Mouse (Mus musculus) megakaryocyte-erythroid progenitor cell, adult 5-6 weeks (primary cell): Measurements from ENCODE around the gene Prkn. TPM values are rescaled to one million over a fixed set of nuclear protein-coding genes. Genes with fewer than 3 reads are reported as not detected.
A peak's percentile ranks its signal among the peaks of the same experiment; 100 is the strongest.

Source experiments
- ATAC-seq: replicated peaks from 2 replicates; pipeline ENCODE4 v1.8.0; 2016; ENCODE audit warnings: mild to moderate bottlenecking, inconsistent platforms; ENCODE audit not compliant: severe bottlenecking, poor library complexity, low FRiP score, low TSS enrichment
- total RNA-seq, 2 experiments: library from RNA; stranded (forward) in 1 of 2; stranded (reverse) in 1 of 2; fragments of 200-1000, 215-1000 nt in 1 of 2; fragments of >200 nt in 1 of 2; fragmentation: Nextera tagmentation in 1 of 2; gene quantifications; 2 replicates each; pipeline ENCODE4 v1.2.3; 2014 to 2017

The Prkn gene
- total RNA-seq, 2 experiments from 2014 or later, result 3.1 to 5.9 TPM

DNA sequence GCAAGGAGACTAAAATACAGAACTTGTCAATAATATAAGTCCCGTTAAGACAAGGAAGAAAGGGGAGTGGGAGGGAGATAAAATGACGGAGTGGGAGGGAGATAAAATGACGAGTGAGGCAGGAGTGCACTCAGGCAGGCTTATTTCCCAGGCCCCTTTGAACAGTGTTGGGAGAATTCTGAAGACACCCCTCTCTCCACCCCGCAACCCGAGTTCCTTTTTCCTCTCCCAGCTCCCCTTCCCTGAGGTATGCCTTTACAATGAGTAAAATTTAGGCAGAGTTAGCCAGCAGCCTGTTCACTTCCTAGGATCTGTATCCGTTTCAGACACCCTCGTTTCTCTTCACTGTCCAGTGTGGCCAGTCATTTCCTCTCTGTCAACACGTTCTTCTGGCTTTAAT is 1073.4 kb downstream of the Prkn start:
- no peak for ATAC-seq

DNA sequence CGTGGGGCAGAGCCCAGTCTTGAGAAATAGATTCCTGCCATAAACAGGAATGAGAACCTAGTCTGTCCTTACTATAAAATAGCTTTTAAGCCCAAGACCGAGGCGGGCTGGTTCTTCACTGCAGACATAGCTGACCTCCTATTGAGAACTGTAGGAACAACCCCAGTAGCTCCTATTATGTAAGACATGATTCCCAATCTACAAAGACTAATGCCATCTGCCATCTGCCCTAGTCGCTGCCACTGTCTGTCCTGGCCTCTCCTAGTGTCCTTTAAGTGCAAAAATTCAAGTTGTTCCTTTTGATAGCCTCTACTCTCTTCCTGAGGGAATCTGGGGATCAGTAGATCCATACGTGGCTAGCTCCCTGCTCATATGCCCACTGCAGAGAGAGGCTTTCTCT is 1074.3 kb downstream of the Prkn start:
- no peak for ATAC-seq

DNA sequence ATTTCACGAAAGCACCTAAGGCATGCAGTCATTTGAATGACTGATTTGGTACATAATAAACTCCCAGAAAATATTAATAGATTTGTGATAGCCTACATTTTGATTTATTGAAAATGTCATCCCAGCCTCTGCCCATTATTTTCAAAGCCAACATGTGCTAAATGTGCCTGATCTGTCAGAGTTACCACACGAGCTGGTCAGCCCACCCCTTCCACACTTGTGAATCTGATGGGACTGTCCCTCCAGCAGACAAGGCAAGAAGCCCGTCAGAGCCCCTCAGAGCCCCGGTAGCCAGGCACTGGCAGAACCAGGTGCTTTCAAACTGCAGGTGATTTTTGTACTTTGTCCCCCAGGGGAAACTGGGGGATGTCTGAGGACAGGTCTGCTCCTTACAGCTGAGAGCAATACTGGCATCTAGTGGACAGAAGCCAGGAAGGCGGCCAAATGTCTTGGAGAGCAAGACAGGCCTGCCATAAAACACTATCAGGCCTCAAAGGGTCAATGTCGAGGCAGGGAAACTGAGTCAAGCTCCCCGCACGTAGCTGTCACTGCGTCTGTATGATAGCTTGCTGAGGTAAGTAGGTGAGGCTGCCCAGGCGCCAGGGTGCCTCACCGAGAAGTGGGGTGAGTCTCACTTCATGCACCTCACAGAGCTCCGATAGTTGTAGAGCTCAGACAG is 1078.1 kb downstream of the Prkn start:
- ATAC-seq, result 0 out of 2 replicates have a peak, but pooled peaks have one; percentile 41

DNA sequence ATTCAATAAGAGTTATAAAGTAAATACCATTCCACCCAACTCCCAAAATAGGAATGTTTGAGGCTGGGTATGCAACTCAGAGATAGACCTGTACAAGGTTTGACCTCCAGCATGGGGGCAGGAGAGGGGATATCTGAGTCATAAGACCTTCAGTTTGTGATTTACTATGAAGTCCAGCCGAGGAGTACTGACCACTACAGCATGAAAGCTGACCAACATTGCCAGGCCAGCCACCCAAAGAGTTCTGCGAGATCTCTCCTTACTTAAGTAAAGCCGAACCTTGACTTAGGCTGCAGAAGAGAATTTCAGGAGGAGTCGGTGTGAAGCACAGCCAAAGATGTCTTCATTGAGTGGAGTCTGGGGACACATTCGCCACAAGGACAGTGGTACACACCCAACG is 1079.4 kb downstream of the Prkn start:
- ATAC-seq, result no peak

DNA sequence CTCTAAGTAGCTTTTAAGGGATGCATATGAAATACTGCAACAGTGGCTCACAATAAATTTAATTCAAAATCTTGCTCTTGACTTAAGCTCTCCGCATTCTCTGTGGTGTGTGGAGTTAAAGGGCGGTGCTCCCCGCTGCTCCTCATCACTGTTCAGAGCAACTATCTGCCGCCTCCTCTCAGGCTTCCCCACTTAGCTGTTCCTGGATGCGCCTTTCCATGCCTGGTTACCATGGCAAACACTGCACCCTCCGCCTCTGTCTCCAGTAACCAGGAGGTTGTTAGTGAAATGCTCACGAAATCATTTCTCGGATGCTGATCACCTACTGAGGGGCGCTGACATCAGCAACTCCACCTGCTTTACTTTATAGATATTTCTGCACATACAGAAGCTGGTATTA is 1080.8 kb downstream of the Prkn start:
- no peak for ATAC-seq

DNA sequence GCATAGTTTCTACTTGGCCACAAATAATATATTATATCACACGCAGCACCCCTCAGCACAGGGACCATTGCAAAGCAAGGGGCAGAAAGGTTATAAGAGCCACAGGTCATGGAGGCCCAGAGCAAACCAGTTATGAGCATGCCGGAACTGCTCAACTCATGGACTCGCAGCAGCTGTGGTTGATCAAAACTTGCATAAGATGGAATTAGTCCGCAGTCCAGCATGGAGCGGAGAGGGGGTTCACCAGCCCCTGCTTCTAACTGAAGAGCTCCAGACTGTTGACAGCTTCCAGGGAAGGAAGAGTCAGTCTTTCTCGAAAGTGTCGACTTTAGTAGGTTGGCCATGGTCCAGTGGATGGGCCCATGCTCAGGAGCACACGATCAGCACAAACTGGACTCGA is 1083.8 kb downstream of the Prkn start:
- ATAC-seq, result no peak

DNA sequence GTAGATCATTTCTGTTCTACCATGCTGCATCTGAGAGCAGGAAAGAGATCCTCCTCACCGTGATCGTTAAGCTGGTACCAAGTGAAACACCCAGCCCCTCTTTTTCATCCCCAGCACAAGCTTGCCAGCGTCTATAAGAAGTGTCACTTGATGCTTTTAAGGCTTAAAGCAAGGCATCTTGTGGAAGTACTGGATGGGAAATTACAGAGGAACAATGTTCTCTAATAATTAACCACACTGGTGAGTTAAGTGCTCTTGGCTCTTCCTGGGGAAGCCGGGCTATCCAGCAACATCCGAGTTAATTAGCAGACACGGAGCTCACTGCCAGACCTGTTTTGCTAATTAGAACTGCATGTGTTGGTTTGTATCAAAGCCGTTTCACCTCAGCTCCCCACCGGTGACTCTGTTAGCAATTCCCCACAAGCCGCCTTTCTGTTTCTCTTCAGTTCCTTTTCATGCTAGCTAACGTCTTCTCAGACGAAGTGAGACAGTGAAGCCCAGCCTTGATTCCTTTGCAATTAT is 1086.7 kb downstream of the Prkn start:
- no peak for ATAC-seq

DNA sequence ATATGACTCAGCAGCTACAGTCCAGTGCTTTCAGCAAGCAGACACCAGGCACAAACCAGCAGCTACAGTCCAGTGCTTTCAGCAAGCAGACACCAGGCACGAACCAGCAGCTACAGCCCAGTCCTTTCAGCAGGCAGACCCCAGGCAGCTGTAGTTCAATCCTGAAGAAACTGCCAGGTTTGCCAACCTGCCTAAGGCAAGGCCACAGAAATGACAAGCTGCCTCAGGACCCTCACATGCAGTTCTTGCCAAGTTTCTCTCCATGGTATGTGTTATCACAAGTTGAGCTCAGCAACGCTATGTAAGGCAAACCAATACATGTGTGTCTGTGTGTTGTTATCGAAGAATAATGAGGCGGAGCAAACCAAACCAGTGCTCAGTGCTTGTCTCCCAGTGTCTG is 1091.5 kb downstream of the Prkn start:
- no peak for ATAC-seq

DNA sequence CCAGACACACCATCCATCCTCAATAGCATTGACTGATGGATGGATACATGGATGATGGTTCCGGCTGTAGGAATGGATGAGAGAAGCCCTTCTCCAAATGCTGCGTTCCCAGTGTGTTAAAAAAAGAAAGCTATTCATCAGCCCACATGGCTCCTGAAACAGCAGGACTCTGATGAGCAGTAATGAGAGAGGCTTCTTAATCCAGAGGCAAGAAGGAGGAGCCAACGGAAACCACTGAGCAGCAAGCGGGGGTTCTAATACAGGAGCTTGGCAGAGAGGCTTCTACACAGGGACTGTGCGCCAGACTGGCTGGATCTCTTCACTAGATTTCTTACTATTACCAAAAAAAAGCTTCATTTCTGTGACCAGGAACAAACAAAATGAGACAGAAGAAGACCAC is 1093.6 kb downstream of the Prkn start:
- ATAC-seq, result no peak

DNA sequence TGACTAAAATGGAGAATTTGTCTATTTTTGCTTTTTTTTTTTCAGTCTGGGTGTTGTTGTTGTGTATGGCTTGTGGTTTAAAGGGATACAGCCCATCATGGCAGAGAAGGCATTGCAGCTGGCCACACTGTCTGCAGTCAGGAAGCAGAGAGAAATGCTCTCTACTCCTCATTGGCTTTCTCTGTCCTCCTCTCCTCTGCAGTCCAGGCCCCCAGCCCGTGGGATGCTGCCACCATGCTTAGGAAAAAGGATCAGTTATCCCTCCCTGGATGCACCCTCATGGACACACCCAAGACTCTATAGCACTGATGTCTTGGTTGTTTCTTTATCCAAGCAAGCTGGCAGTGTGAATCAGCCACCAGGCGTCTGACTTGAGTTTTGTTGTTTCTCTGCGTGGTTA is 1107.3 kb downstream of the Prkn start:
- no peak for ATAC-seq

DNA sequence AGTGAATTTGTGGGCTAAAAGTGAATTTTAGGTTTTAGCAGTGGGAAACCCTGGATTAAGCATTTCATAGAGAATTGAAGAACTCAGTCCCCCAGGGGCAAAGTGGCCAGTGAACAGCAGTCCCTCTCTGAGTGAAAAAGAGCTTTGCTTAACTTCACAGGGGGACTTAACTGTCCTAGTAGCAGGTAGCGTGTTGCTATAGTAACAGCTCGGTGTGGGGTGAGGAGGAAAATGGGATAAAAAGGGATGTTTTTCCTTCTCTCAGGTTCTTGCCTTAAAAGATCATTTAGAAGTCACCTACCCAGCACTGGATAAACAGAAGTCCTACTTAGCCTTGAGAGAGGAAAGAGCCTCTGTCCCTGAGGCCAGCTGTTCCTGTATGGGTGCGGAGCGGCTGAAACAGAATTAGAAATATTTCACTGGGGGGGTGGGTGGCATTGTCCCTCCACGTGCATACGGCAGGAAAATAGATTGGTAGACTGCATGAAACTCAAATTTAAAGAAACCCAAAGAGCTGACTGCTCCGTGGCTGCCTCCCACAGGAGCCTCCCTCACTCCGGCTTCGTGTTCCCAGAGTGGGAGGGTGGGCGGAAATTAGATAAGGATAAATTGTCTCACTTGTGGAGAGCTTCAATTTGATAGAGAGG is 1109.5 kb downstream of the Prkn start:
- no peak for ATAC-seq

DNA sequence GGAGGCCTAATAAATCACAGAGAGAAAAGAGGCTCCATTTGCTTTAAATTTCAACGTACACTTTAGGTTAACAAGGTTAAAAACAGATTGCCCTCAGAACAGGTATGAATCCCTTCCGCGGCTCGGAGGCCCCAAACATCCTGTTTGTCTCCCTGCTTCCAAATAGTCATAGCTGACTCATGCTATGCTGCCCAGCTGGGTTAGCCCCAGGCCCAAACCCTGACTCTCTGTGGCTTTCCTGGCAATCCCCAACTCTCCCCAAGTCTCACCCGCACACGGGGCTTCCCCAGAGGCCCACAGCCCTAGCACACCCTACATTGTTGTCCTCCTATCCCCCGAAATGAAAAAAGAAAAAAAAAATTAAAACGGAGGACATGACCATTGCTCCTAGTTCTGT is 1110.0 kb downstream of the Prkn start:
- no peak for ATAC-seq

DNA sequence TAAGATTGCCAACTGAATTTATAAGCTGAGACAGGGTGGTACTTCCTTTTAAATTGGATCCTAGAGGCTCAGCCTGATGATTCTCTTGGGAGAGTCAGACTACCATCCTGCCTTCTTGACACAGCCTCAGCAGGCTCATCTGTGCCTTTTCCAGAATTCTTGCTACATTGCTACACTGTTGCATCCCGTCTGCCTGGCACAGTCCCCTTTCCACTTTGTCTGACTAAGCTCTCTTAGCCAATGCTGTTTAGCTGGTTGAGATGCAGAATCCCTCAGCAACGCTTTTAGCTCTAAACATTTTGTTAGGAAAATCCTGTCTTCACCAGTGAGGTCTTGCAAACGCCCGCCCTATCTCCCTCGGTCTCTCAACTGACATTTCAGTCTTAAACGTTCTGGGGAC is 1115.1 kb downstream of the Prkn start:
- ATAC-seq, result no peak

DNA sequence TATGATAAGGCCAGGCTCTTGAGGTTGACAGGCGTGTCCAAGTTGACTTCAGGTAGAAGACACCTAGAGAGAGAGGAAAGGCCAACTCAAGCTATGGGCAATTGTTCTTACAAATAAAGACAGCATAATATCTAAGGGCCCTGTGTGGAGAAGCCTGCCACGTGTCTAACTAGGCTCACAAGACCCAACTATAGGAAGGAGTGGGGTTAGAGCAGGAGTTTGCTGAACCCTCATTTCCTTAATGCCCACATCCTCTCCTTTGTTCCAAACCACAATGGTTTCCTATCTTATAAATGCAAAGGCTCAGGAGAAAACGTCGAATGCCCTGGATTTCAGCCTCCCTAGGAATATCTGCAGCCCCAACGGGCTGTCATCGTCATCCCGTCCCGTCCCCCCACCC is 1120.3 kb downstream of the Prkn start:
- ATAC-seq, result no peak

DNA sequence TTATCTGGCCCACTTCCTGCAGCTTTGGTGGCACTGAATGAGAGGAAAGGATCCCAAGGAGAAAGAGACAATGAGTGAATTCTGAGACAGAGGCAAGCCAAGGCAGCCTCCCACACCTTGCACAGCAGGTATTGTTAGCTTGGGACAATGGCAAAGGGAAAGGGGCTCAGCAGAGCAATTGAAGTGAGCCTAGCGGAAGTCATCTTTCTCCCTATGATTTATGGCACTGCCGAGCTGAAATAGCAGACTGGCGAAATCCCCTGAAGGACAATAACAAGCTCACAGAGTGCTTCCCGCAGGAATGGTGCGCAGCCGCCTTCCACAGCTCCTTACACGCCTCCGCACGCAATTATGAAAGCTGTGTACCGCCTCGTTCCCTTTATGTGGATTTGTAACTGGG is 1122.6 kb downstream of the Prkn start:
- ATAC-seq, result no peak

DNA sequence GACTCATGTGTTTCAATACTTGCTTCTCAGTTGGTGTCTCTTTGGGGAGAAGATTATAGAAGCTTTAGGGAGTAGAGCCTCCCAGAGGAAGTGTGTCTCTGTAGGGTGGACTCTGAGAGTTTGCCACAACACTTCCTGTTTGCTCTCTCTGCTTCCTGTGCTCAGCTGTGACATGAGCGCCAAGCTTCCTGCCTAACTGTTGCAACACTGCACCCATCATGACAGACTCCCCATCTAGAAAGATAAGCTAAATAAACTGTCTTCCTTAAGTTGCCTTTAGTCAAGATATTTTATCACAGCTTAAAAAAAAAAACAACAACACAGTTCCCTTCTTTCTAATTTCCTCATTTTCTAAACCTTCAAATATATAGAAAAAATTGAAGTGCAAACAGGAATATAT is 1130.0 kb downstream of the Prkn start:
- ATAC-seq, result no peak

DNA sequence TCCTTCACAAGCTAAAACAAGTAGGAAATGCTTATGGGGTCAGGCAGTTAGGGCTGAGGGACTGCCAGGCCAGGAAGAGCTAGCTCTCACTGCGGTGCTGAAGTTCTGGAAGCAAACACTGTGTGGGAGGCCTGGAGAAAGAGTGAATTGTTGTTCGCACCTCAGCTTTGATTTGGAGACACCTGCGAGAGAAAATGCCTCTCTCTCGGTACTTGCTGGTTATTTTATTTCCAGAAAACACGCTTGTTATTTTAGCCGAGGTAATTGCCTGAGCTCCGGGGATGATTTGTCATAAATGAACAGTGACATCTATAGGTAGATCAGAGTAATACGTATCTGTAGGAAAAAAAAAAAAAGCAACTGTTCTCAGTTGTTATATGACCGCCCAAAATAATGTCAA is 1132.4 kb downstream of the Prkn start:
- peak; percentile 51 for ATAC-seq

DNA sequence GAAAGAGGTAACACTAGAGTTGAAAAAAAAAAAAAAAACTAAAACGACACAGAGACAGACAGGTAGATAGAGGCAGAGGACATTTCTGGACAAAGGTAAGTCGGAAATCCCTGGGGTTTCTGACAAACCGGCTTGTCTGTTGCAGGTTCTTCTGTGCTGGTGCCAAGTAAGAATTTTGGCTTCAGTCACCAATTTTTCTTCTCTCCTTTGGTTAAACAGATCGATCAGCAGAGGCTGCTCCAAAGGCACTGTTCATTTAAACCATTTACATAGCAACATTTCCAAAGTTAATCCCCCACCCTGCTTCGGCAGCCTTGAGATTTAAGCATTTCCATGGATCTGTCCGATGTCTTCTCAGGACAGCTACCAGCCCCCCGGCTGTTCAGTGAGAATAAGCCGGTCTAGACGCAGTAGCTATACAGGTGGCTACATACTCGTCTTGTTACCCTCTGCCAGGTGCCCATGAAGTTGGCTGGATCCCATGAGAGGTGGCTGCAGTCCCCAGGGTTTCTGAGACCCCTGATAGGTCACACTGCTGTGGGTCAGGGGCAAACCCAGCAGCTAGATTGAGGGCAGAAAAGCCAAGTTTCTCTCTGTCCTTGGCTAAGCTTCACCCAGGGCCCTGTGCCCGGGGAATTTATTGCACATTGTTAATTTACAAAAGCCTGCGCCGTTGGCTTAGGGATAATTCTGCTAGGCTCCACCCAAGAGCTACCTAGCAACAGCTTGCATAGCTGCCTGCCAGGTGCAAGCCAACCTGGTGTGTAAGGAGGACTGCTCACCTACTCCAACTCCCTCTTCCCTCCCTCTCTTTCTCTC is 1133.0 kb downstream of the Prkn start:
- ATAC-seq, result 0 out of 2 replicates have a peak, but pooled peaks have one; percentile 1

DNA sequence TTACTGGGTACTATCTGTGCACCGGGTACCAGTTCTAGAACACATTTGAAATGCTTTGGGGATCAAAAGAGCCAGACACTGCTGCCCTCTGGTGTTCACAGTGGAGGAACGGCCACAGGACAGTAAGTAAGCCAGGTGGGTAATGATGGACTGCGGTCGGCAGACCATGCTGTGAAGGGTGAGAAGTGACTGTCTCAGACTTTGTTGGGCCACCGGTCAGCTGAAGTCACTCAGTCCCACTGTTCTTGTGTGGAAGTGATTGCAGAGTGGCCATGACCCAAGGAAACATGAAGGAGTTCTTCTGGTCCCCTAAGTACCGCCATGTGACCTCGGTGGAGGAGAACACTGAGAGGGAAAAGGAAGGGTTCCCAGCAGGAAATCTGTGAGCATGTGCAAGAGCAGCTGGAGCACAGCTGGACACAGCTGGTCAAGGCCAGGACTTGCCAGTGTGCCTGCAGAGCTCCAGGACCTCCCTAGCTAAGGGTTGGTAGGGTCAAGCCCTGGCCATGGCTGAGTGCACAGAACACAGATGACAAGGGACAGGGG is 1135.0 kb downstream of the Prkn start:
- peak; percentile 65 for ATAC-seq

DNA sequence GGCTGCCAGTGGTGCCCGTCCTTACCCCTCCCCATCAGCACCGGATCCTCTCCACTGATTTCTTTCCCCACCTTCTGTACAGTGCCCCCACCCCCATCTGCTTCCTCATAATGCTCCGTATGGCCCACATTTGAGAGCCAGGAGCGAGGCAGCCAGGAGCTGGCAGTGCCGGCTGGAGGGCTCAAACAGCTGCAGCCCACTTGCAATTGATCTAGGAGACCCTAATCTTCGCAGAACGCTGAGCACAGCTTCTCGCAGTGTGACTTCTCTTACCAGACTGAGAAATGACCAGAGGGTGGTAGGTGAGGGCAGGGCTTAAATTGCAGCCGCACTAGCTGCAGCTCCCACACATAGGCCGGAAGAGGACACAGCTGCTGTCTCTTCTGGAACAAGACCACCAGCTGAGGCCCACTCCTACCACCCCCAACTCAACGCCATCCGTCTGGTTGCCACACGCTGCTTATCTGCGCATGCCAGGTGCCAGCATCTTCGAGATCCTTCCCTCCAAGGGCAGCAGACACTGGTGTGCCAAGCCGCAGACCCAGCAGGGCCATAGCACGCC is 1138.2 kb downstream of the Prkn start:
- peak; percentile 71 for ATAC-seq
